Mouse (Mus musculus) small intestine, adult 2 months (tissue): ENCODE results near the gene Kcnk16. TPM values are rescaled to one million over a fixed set of nuclear protein-coding genes. Genes with fewer than 3 reads are reported as not detected.

Experiments used
- H3K27ac ChIP-seq: fragments of 200-500 bp; 2 replicates; pipeline ENCODE4 v1.5.1; 2012; ENCODE audit warnings: low read depth, low read length, control low read depth, inconsistent platforms; ENCODE audit not compliant: insufficient read depth
- H3K27me3 ChIP-seq: fragments of 200-500 bp; 2 replicates; pipeline ENCODE4 v1.6.1; 2012; ENCODE audit warnings: mild to moderate bottlenecking, moderate library complexity, low read length, inconsistent platforms; ENCODE audit not compliant: control insufficient read depth, insufficient read depth
- H3K36me3 ChIP-seq: fragments of 200-500 bp; 2 replicates; pipeline ENCODE4 v1.6.1; 2012; ENCODE audit warnings: mild to moderate bottlenecking, low read length, control low read depth, inconsistent platforms; ENCODE audit not compliant: control insufficient read depth, insufficient read depth
- H3K4me1 ChIP-seq: fragments of 200-500 bp; 2 replicates; pipeline ENCODE4 v1.6.1; 2012; ENCODE audit warnings: low read length, inconsistent platforms, mixed read lengths; ENCODE audit not compliant: control insufficient read depth, insufficient read depth, insufficient read length
- H3K4me3 ChIP-seq: fragments of 200-500 bp; 2 replicates; pipeline ENCODE4 v1.5.1; 2012; ENCODE audit warnings: low read depth, mild to moderate bottlenecking, control low read depth, inconsistent platforms, low read length, moderate library complexity
- CTCF ChIP-seq: fragments of 200-500 bp; IDR thresholded peaks from 2 replicates; pipeline ENCODE4 v1.5.1; 2012; ENCODE audit warnings: low read depth, mild to moderate bottlenecking, control low read depth, inconsistent platforms, low read length, moderate library complexity, mixed read lengths; ENCODE audit not compliant: insufficient replicate concordance, insufficient read length; ENCODE audit errors: extremely low read depth
- POLR2A ChIP-seq: fragments of 200-500 bp; IDR thresholded peaks from 2 replicates; pipeline ENCODE4 v1.6.1; 2012; ENCODE audit warnings: low read depth, mild to moderate bottlenecking, control low read depth, inconsistent platforms, low read length, moderate library complexity
- WGBS: fragments of 180-500 bp; shearing (Covaris S2); methylation state at CpG from one replicate; pipeline ENCODE4 v1.1.7; 2018; 5-methylcytosine and 5-hydroxymethylcytosine counted together
- polyA plus RNA-seq: library from polyadenylated mRNA; depleted of rRNA; stranded (reverse); fragments of >200 nt; gene quantifications from 2 replicates; pipeline ENCODE4 v1.2.3, GENCODE M21; 2012

Gene Kcnk16
- polyA plus RNA-seq, 1 experiment, result 0.71 TPM

DNA sequence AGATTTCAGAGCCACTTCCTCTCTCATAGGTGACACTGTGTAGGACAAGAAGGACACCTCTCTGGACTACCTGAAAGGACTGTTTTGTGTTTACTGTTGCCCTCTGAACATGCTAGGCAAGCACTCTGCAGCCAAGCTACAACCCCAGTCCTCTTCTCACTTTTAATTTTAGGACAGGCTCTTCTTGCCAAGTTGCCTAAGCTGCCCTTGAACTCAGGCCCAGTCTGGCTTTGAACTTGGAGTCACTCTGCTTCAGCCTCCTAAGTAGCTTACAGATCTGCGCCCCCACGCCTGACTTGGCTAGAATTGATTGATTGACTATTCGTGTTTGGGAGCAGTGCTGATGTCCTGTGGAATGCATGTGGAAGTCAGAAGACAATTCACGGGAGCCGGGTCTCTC, 23.1 kb downstream of the Kcnk16 start:
- no peaks in the 10 kb centered on the region for H3K27me3 ChIP-seq
- 79% methylated on average over 5 of the region's 5 CpGs for WGBS
- TF ChIP-seq POLR2A (no peak), CTCF (no peak)
- H3K36me3 ChIP-seq, result no peaks in the 10 kb centered on the region
- H3K4me1 ChIP-seq, result peaks cover 8% of the 10 kb centered on the region; the same call in 1 of the 2 replicates
- H3K27ac ChIP-seq, result no peak overlapping the region
- no peak overlapping the region for H3K4me3 ChIP-seq

DNA sequence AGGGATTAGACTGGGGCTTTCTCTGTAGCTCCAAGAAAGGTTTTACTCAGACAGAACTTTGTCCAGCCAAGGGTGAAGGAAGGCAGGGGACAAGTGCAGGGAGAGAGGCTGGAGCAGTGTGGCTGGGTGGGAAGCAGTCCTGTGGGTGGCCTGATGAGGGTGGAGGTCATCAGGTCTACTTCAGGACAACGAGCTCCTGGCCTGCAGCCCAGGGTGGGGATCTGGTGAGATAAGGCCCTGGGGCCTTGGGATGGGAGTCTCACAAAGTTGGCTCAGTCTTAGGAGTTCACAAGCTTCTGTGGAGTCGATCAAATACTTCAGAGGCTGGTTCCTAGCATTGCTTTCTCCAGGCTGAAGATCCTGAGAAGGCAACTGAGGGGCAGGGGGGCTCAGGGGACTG, 23.7 kb downstream of the Kcnk16 start:
- Histone ChIP-seq H3K36me3 (no peaks in the 10 kb centered on the region), H3K27ac (no peak overlapping the region), H3K4me1 (peaks cover 8% of the 10 kb centered on the region; the same call in 1 of the 2 replicates), H3K4me3 (no peak overlapping the region), H3K27me3 (no peaks in the 10 kb centered on the region)
- TF ChIP-seq CTCF (no peak), POLR2A (no peak)
- WGBS, result 12% methylated on average over 2 of the region's 2 CpGs

GRCm38 (mm10) chr14:20243158-20243557, 25.8 kb downstream of the Kcnk16 start:
- no peak overlapping the region for H3K27ac ChIP-seq
- no peaks in the 10 kb centered on the region for H3K36me3 ChIP-seq
- no peaks in the 10 kb centered on the region for H3K27me3 ChIP-seq
- TF ChIP-seq POLR2A (no peak), CTCF (no peak)
- no peak overlapping the region for H3K4me3 ChIP-seq
- peaks cover 8% of the 10 kb centered on the region; the same call in 1 of the 2 replicates for H3K4me1 ChIP-seq
- 87% methylated on average over 3 of the region's 3 CpGs for WGBS

GRCm38 (mm10) chr14:20242454-20242853, 26.5 kb downstream of the Kcnk16 start:
- 75% methylated on average over 8 of the region's 8 CpGs for WGBS
- Histone ChIP-seq H3K36me3 (no peaks in the 10 kb centered on the region), H3K4me3 (no peak overlapping the region), H3K4me1 (peaks cover 8% of the 10 kb centered on the region; the same call in 1 of the 2 replicates), H3K27ac (no peak overlapping the region), H3K27me3 (no peaks in the 10 kb centered on the region)
- TF ChIP-seq POLR2A (no peak), CTCF (no peak)

DNA sequence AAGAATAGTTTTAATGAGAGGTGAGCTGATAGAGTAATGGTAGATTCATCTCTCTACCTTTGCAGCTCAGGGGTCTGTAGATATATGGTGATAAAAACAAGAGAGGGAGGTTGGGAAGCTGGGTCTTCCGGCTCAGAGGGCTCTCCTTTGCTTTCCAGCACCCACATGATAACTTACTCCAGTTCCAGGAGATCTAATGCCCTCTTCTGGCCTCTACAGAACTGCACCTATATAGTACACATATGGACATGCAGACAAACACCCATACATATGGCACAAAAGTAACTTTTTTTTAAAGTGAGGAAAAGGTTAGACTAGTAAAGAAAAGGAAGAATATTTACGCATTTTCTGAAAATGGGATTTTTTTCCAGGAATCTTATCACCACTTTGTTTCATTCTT, 34.6 kb downstream of the Kcnk16 start:
- 98% methylated on average over 2 of the region's 2 CpGs for WGBS

DNA sequence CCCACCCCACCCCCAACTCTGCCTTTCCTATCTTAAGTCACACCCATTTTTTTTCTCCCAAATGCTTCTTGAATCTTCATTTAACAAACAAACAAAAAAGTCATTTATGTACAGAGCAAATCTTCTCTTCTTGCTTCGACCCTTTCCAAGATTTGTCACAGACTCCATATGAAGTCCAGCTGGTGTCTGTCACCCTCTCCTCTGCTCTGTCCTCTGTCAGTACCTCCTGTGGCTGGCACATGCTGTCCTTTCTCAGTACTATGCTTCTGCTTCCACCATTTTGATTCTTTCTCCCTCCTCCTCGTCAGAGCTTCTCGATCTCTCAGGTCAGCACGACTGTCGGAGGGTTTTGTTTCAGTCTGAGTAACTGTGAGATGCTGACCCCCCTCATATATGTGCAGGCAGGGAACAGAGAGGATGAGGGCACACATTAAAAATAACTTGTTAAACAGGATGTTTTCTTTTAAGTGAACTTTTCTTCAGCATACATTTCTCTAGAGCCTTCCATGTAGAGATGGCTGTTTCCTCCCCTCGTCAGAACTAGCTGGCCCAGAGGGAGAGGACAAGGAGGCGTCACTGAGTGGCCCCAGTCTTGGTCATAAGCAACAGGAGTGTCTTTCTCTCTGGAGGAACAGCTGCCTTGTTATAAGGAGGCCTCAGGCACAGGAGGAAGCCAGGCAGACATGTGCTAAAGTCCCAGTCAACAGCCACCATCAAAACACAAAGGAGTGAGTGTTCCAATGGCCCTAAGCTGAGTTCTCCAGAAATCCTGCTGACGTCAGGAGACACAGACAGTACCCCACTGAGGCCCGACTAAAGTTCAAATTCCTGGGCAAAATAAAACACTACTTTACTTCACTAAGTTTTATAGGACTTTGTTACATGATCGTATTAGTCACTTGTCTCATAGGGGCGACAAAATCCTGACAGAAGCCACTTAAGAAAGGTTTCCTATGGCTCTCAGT, 35.7 kb downstream of the Kcnk16 start:
- TF ChIP-seq POLR2A (no peak), CTCF (no peak)
- H3K27ac ChIP-seq, result peak overlapping the region; percentile 20
- WGBS, result 60% methylated on average over 11 of the region's 11 CpGs

More for the DNA sequence above, 34.6 kb downstream of the Kcnk16 start:
- no peak overlapping the region for H3K4me3 ChIP-seq
- TF ChIP-seq POLR2A (no peak), CTCF (no peak)
- peaks cover 25% of the 10 kb centered on the region; the same call in 1 of the 2 replicates for H3K4me1 ChIP-seq
- H3K36me3 ChIP-seq, result no peaks in the 10 kb centered on the region
- no peak overlapping the region for H3K27ac ChIP-seq
- no peaks in the 10 kb centered on the region for H3K27me3 ChIP-seq

GRCm38 (mm10) chr14:20230063-20230491, 38.9 kb downstream of the Kcnk16 start:
- no peaks in the 10 kb centered on the region for H3K36me3 ChIP-seq
- TF ChIP-seq CTCF (no peak), POLR2A (peak; percentile 46; the same call in 1 of the 2 replicates)
- H3K4me3 ChIP-seq, result no peak overlapping the region
- peaks cover 58% of the 10 kb centered on the region for H3K4me1 ChIP-seq
- no peaks in the 10 kb centered on the region for H3K27me3 ChIP-seq
- 31% methylated on average over 7 of the region's 7 CpGs for WGBS
- peak overlapping the region; percentile 99 for H3K27ac ChIP-seq

More for the DNA sequence above, 35.7 kb downstream of the Kcnk16 start:
- Histone ChIP-seq H3K27me3 (no peaks in the 10 kb centered on the region), H3K4me1 (peaks cover 35% of the 10 kb centered on the region; the same call in 1 of the 2 replicates), H3K4me3 (no peak overlapping the region), H3K36me3 (no peaks in the 10 kb centered on the region)
